Mouse (Mus musculus) MEL (cell line): ENCODE results near the gene Timp2. TPM values are rescaled to one million over a fixed set of nuclear protein-coding genes. Genes with fewer than 3 reads are reported as not detected.

Source experiments
- DNase-seq: peaks from one replicate; pipeline ENCODE4 v3.0.0; 2011; ENCODE audit warnings: low read depth, low spot score
- H3K27ac ChIP-seq: 2 replicates; pipeline ENCODE4 v1.5.1; 2012; ENCODE audit warnings: low read depth, mild to moderate bottlenecking, control low read depth, low read length, moderate library complexity; ENCODE audit not compliant: control insufficient read depth
- H3K27me3 ChIP-seq, 2 experiments: fragments of 150-350 bp in 1 of 2; sonication (generic) in 1 of 2; 2 replicates each; pipeline ENCODE4 v1.6.1; 2012; ENCODE audit warnings: low read length in 2 of 2, mild to moderate bottlenecking in 2 of 2, improper control_type of control experiment in 1 of 2, moderate library complexity in 1 of 2; ENCODE audit not compliant: insufficient read depth in 2 of 2, control insufficient read depth in 1 of 2
- H3K36me3 ChIP-seq, 2 experiments: 2 replicates each; pipeline ENCODE4 v1.6.1; 2012 to 2014; ENCODE audit warnings: low read length in 2 of 2, improper control_type of control experiment in 1 of 2, inconsistent platforms in 1 of 2, mild to moderate bottlenecking in 1 of 2; ENCODE audit not compliant: insufficient read depth in 2 of 2, control insufficient read depth in 1 of 2
- H3K4me1 ChIP-seq, 2 experiments: fragments of 150-350 bp in 1 of 2; sonication (generic) in 1 of 2; 2 replicates each; pipeline ENCODE4 v1.6.1; 2012; ENCODE audit warnings: low read length in 2 of 2, improper control_type of control experiment in 1 of 2, mild to moderate bottlenecking in 1 of 2; ENCODE audit not compliant: insufficient read depth in 2 of 2, control insufficient read depth in 1 of 2
- H3K4me3 ChIP-seq, 2 experiments: fragments of 150-350 bp in 1 of 2; sonication (generic) in 1 of 2; 2 replicates each; pipeline ENCODE4 v1.5.1; 2012; ENCODE audit warnings: low read depth in 2 of 2, low read length in 2 of 2, mild to moderate bottlenecking in 2 of 2, moderate library complexity in 2 of 2, control low read depth in 1 of 2, improper control_type of control experiment in 1 of 2; ENCODE audit not compliant: control insufficient read depth in 1 of 2, insufficient read depth in 1 of 2
- H3K79me2 ChIP-seq: 2 replicates; pipeline ENCODE4 v1.6.1; 2012; ENCODE audit warnings: mild to moderate bottlenecking, low read length, moderate library complexity; ENCODE audit not compliant: control insufficient read depth, poor library complexity, insufficient read depth
- H3K9ac ChIP-seq: 2 replicates; pipeline ENCODE4 v1.6.1; 2012; ENCODE audit warnings: low read depth, mild to moderate bottlenecking, control low read depth, low read length, moderate library complexity; ENCODE audit not compliant: control insufficient read depth, poor library complexity, severe bottlenecking
- H3K9me3 ChIP-seq: fragments of 150-350 bp; sonication (generic); replicated peaks from 2 replicates; pipeline ENCODE4 v1.6.1; 2012; ENCODE audit warnings: mild to moderate bottlenecking, low read length, improper control_type of control experiment, moderate library complexity; ENCODE audit not compliant: insufficient read depth
- BHLHE40 ChIP-seq: IDR thresholded peaks from 2 replicates; pipeline ENCODE4 v1.6.1; 2012; ENCODE audit warnings: low read depth, mild to moderate bottlenecking, inconsistent platforms, low read length, improper control_type of control experiment, borderline replicate concordance
- CHD1 ChIP-seq: IDR thresholded peaks from 2 replicates; pipeline ENCODE4 v1.6.1; 2012; ENCODE audit warnings: low read depth, mild to moderate bottlenecking, inconsistent platforms, low read length, improper control_type of control experiment
- CHD2 ChIP-seq: IDR thresholded peaks from 2 replicates; pipeline ENCODE4 v1.6.1; 2011; ENCODE audit warnings: low read length, improper control_type of control experiment
- CTCF ChIP-seq, 3 experiments: IDR thresholded peaks in 2 of 3; conservative IDR thresholded peaks in 1 of 3; 2 replicates each; pipeline ENCODE4 v1.5.1; 2011 to 2012; ENCODE audit warnings: low read length in 3 of 3, low read depth in 2 of 3, mild to moderate bottlenecking in 2 of 3, improper control_type of control experiment in 1 of 3, inconsistent platforms in 1 of 3, mixed read lengths in 1 of 3, moderate library complexity in 1 of 3; ENCODE audit not compliant: control insufficient read depth in 1 of 3, insufficient read depth in 1 of 3, poor library complexity in 1 of 3, severe bottlenecking in 1 of 3
- E2F4 ChIP-seq: IDR thresholded peaks from 2 replicates; pipeline ENCODE4 v1.6.1; 2011; ENCODE audit warnings: low read depth, low read length, improper control_type of control experiment, borderline replicate concordance
- ELF1 ChIP-seq: IDR thresholded peaks from 2 replicates; pipeline ENCODE4 v1.6.1; 2014; ENCODE audit warnings: low read depth, mild to moderate bottlenecking, inconsistent platforms, low read length, improper control_type of control experiment, moderate library complexity
- ETS1 ChIP-seq: IDR thresholded peaks from 2 replicates; pipeline ENCODE4 v1.6.1; 2012; ENCODE audit warnings: low read depth, mild to moderate bottlenecking, inconsistent platforms, low read length, improper control_type of control experiment, moderate library complexity
- MAFK ChIP-seq: IDR thresholded peaks from 2 replicates; pipeline ENCODE4 v1.6.1; 2011; ENCODE audit warnings: low read depth, mild to moderate bottlenecking, low read length, improper control_type of control experiment, borderline replicate concordance
- MAX ChIP-seq: IDR thresholded peaks from 2 replicates; pipeline ENCODE4 v1.6.1; 2011; ENCODE audit warnings: low read length, improper control_type of control experiment
- MAZ ChIP-seq: IDR thresholded peaks from 2 replicates; pipeline ENCODE4 v1.6.1; 2012; ENCODE audit warnings: low read depth, mild to moderate bottlenecking, inconsistent platforms, low read length, improper control_type of control experiment
- MEF2A ChIP-seq: IDR thresholded peaks from 2 replicates; pipeline ENCODE4 v1.6.1; 2014; ENCODE audit warnings: low read depth, mild to moderate bottlenecking, inconsistent platforms, low read length, improper control_type of control experiment; ENCODE audit not compliant: poor library complexity, insufficient replicate concordance, severe bottlenecking; ENCODE audit errors: extremely low read depth
- MXI1 ChIP-seq: IDR thresholded peaks from 2 replicates; pipeline ENCODE4 v1.6.1; 2011; ENCODE audit warnings: mild to moderate bottlenecking, low read depth, low read length, improper control_type of control experiment
- MYC ChIP-seq: IDR thresholded peaks from 2 replicates; pipeline ENCODE4 v1.6.1; 2011; ENCODE audit warnings: low read depth, mild to moderate bottlenecking, low read length, improper control_type of control experiment, moderate library complexity
- POLR2A ChIP-seq, 2 experiments: IDR thresholded peaks; 2 replicates each; pipeline ENCODE4 v1.6.1; 2011 to 2012; ENCODE audit warnings: low read length in 2 of 2, mild to moderate bottlenecking in 2 of 2, control low read depth in 1 of 2, improper control_type of control experiment in 1 of 2, low read depth in 1 of 2, moderate library complexity in 1 of 2; ENCODE audit not compliant: control insufficient read depth in 1 of 2, insufficient read depth in 1 of 2, poor library complexity in 1 of 2
- POLR2AphosphoS5 ChIP-seq: IDR thresholded peaks from 2 replicates; pipeline ENCODE4 v1.6.1; 2012; ENCODE audit warnings: low read depth, borderline replicate concordance, mild to moderate bottlenecking, inconsistent platforms, low read length, moderate library complexity, mixed read lengths
- RAD21 ChIP-seq: IDR thresholded peaks from 2 replicates; pipeline ENCODE4 v1.6.1; 2011; ENCODE audit warnings: mild to moderate bottlenecking, low read depth, low read length, improper control_type of control experiment
- SIN3A ChIP-seq: IDR thresholded peaks from 2 replicates; pipeline ENCODE4 v1.6.1; 2012; ENCODE audit warnings: low read length, improper control_type of control experiment, inconsistent platforms
- SMC3 ChIP-seq: IDR thresholded peaks from 2 replicates; pipeline ENCODE4 v1.6.1; 2011; ENCODE audit warnings: low read depth, low read length, improper control_type of control experiment
- TAL1 ChIP-seq: IDR thresholded peaks from 2 replicates; pipeline ENCODE4 v1.6.1; 2012; ENCODE audit warnings: mild to moderate bottlenecking, inconsistent platforms, low read length, moderate library complexity, mixed read lengths
- TBP ChIP-seq: IDR thresholded peaks from 2 replicates; pipeline ENCODE4 v1.8.0; 2011; ENCODE audit warnings: low read depth, low read length, improper control_type of control experiment
- UBTF ChIP-seq: IDR thresholded peaks from 2 replicates; pipeline ENCODE4 v1.6.1; 2012; ENCODE audit warnings: low read depth, mild to moderate bottlenecking, inconsistent platforms, low read length, improper control_type of control experiment, moderate library complexity, borderline replicate concordance; ENCODE audit not compliant: insufficient read depth
- ZKSCAN1 ChIP-seq: IDR thresholded peaks from 2 replicates; pipeline ENCODE4 v1.6.1; 2012; ENCODE audit warnings: low read depth, mild to moderate bottlenecking, inconsistent platforms, low read length, improper control_type of control experiment, moderate library complexity
- polyA plus RNA-seq, 2 experiments: library from polyadenylated mRNA; stranded (reverse) in 1 of 2; unstranded in 1 of 2; fragments of >175 nt in 1 of 2; fragments of >200 nt in 1 of 2; gene quantifications; 2 replicates each; pipeline versions ENCODE4 v1.2.1 to v1.2.4; 2012; ENCODE audit warnings: low replicate concordance in 2 of 2, low read depth in 1 of 2; ENCODE audit not compliant: insufficient read length in 2 of 2, insufficient read depth in 1 of 2, missing spikeins in 1 of 2
- total RNA-seq: library from RNA; depleted of rRNA; stranded (reverse); fragments of 300-350 nt; gene quantifications from 2 replicates; pipeline ENCODE4 v1.2.3, GENCODE M21; 2012

Gene Timp2
- total and polyA plus RNA-seq, 3 experiments: not detected

- no peak overlapping the region for H3K27ac ChIP-seq
- H3K9me3 ChIP-seq: no peaks in the 10 kb centered on the region
- no peaks in the 10 kb centered on the region for H3K27me3 ChIP-seq
- DNase-seq: no peak
- no peak overlapping the region for H3K4me3 ChIP-seq
- no peak overlapping the region for H3K9ac ChIP-seq
- TF ChIP-seq MXI1 (no peak), BHLHE40 (no peak)
- peaks cover 0 to 31% of the 10 kb centered on the region in 2 experiments; a peak in 2 of 4 replicates for H3K36me3 ChIP-seq
- no peaks in the 10 kb centered on the region for H3K4me1 ChIP-seq
- no peaks in the 10 kb centered on the region for H3K79me2 ChIP-seq
Observed at GRCm38 (mm10) chr11:118265621-118266020, 89.9 kb downstream of the Timp2 start.

- H3K4me3 ChIP-seq: no peak overlapping the region
- no peaks in the 10 kb centered on the region for H3K9me3 ChIP-seq
- TF ChIP-seq ZKSCAN1: no peak
- TF ChIP-seq CTCF (IDR thresholded peaks at IDR 0.05 in 2 of 3, conservative IDR thresholded peaks at IDR 0.05 in 1 of 3; ENCODE audit: control insufficient read depth in 1 of 3, insufficient read depth in 1 of 3, low read depth in 2 of 3, low read length in 3 of 3, poor library complexity in 1 of 3, severe bottlenecking in 1 of 3): no peak
- no peak for TF ChIP-seq RAD21
- no peak for TF ChIP-seq ELF1
- no peak for TF ChIP-seq MAFK
- no peaks in the 10 kb centered on the region for H3K27me3 ChIP-seq
- H3K4me1 ChIP-seq: no peaks in the 10 kb centered on the region
- peaks cover 0 to 21% of the 10 kb centered on the region in 2 experiments; a peak in 2 of 4 replicates for H3K36me3 ChIP-seq
- H3K79me2 ChIP-seq: no peaks in the 10 kb centered on the region
- H3K27ac ChIP-seq: no peak overlapping the region
- DNase-seq: no peak
- H3K9ac ChIP-seq: no peak overlapping the region
Observed at GRCm38 (mm10) chr11:118263146-118263545, 92.4 kb downstream of the Timp2 start.

- no peak overlapping the region for H3K27ac ChIP-seq
Observed at GRCm38 (mm10) chr11:118260081-118260480, 95.5 kb downstream of the Timp2 start.

More at GRCm38 (mm10) chr11:118260081-118260480, 95.5 kb downstream of the Timp2 start:
- no peak for DNase-seq
- H3K4me1 ChIP-seq: no peaks in the 10 kb centered on the region
- H3K79me2 ChIP-seq: no peaks in the 10 kb centered on the region
- peaks cover 0 to 17% of the 10 kb centered on the region in 2 experiments; a peak in 2 of 4 replicates for H3K36me3 ChIP-seq
- no peaks in the 10 kb centered on the region for H3K27me3 ChIP-seq
- H3K9me3 ChIP-seq: no peaks in the 10 kb centered on the region
- no peak overlapping the region for H3K9ac ChIP-seq
- H3K4me3 ChIP-seq: no peak overlapping the region
- TF ChIP-seq MEF2A (no peak), MXI1 (no peak), MYC (no peak), UBTF (no peak), TBP (no peak), MAZ (no peak), ZKSCAN1 (no peak), MAX (no peak), CHD1 (no peak), SIN3A (no peak), POLR2AphosphoS5 (no peak), POLR2A (IDR thresholded peaks at IDR 0.05; ENCODE audit: control insufficient read depth in 1 of 2, insufficient read depth in 1 of 2, low read depth in 1 of 2, low read length in 2 of 2, poor library complexity in 1 of 2) (no peak), SMC3 (no peak), ETS1 (no peak), E2F4 (no peak), ELF1 (no peak), TAL1 (no peak), CHD2 (no peak)
